Mouse (Mus musculus): ENCODE results near the gene Mpped2. TPM values are rescaled to one million over a fixed set of nuclear protein-coding genes. Genes with fewer than 3 reads are reported as not detected.

Gene Mpped2
- polyA plus RNA-seq (2012; rRNA removed), result 44.5 and 62.9 TPM in 2 replicates

DNA sequence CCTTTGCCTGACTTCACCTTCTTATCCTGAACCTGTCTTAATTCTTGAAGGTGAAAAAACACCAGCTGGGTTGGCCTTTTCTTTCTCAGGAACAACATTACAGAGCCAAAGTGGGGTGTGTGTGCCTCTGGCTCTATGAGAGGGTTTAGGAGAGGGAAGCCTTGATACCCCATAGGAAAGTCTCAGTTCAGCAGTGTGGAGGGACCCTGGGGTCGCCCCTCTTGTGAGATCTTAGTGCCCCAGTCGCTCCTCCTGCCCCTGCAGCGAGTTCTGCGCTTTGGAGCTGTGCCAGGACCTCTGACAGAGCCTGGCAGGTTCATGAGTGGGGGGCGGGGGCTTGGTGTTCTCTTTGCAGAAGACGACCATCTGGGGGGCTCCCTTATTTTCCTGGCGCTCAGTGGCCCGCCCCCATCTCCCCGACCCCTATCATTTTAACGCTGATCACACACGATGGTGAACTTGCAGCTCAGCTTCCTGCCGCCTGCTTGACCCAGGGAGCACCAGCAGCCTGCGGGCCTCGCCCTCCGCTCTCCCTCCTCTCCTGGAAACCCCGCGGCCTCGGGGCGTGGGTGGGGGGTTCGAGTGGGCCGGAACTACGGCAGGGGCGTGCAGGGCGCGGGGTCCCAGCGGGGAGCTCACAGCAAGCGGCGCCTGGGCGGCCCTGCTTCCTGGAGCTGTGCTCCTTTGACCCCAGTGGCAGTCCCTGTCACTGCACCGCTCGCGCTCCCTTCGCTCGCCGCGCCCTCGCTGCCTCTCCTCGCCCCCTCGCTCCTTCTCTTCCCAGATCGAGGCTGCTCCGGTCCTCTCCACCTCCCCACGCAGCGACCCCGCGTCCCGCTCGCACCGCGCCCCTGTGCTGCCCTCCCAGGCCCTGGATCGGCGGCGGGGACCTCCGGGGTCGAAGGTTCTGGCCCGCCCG lies at the start of gene Mpped2:
Gene Mpped2 (plus strand): TSS at position 487 of the 919 bp plus-strand sequence.

